Mouse (Mus musculus) testis, adult 2 months (tissue): ENCODE results near the gene Cdc42bpg. TPM values are rescaled to one million over a fixed set of nuclear protein-coding genes. Genes with fewer than 3 reads are reported as not detected.

Experiments
- H3K27ac ChIP-seq: fragments of 200-500 bp; 2 replicates; pipeline ENCODE4 v1.5.1; 2012; ENCODE audit warnings: low read depth, low read length; ENCODE audit not compliant: control insufficient read depth, insufficient read depth
- H3K27me3 ChIP-seq: fragments of 200-500 bp; 2 replicates; pipeline ENCODE4 v1.6.1; 2012; ENCODE audit warnings: mild to moderate bottlenecking, low read length, moderate library complexity; ENCODE audit not compliant: control insufficient read depth, insufficient read depth
- H3K36me3 ChIP-seq: fragments of 200-500 bp; 2 replicates; pipeline ENCODE4 v1.6.1; 2012; ENCODE audit warnings: mild to moderate bottlenecking, low read length; ENCODE audit not compliant: control insufficient read depth, insufficient read depth
- H3K4me1 ChIP-seq: fragments of 200-500 bp; 2 replicates; pipeline ENCODE4 v1.6.1; 2012; ENCODE audit warnings: low read length; ENCODE audit not compliant: control insufficient read depth, insufficient read depth
- H3K4me3 ChIP-seq: fragments of 200-500 bp; 2 replicates; pipeline ENCODE4 v1.5.1; 2012; ENCODE audit warnings: low read depth, mild to moderate bottlenecking, low read length, moderate library complexity, mixed read lengths; ENCODE audit not compliant: control insufficient read depth
- CTCF ChIP-seq: fragments of 200-500 bp; IDR thresholded peaks from 2 replicates; pipeline ENCODE4 v1.5.1; 2012; ENCODE audit warnings: low read depth, mild to moderate bottlenecking, inconsistent platforms, low read length, moderate library complexity; ENCODE audit not compliant: control insufficient read depth, insufficient read depth, insufficient replicate concordance
- POLR2A ChIP-seq: fragments of 200-500 bp; IDR thresholded peaks from 2 replicates; pipeline ENCODE4 v1.6.1; 2012; ENCODE audit warnings: low read depth, mild to moderate bottlenecking, inconsistent platforms, low read length, moderate library complexity; ENCODE audit not compliant: control insufficient read depth
- polyA plus RNA-seq: library from polyadenylated mRNA; depleted of rRNA; stranded (reverse); fragments of >200 nt; gene quantifications from 2 replicates; pipeline ENCODE4 v1.2.3, GENCODE M21; 2012

The Cdc42bpg gene
- polyA plus RNA-seq, 1 experiment: 5.4 TPM

DNA sequence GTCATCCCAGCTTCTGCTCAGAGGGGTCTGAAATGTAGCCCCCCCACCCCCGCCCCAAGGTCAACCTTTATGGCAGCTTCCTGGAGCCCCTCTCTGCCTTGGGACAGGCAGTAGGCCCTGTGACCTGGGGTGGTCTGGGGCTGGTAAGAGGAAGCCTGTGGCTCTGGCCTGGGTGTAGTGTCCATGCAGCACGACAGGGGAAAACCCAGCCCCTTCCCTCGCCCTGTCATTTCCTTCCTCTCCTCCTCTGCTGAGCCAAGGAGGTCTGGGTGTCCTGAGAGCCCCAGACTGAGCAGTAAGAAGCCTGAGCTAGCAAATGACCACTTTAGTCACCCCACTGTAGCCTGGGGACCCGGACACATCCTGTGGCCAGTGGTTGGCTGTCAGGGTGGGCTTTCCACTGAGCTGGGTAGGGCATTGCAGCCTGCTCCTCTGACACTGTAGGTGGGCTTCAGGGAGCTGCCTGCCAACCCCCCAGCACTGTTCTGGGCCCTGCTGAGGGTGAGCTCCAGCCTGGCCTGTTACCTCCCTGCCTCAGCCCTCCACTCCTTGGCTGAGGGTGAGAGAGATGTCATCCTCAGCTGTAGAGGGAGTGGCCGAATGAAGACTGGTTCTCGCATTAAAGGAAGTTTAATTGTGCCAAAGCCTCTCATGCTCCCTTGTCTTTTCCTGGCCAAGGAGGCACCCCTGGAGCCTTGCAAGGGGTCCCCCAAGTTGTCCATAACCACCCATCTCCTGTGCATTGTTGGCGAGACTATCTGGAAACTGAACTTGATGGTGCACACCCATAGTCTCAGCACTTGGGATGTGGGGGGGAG lies 6.6 kb upstream of the Cdc42bpg start:
- no peaks in the 10 kb centered on the region; the same call in 1 of the 2 replicates for H3K36me3 ChIP-seq

GRCm38 (mm10) chr19:6300402-6300841 lies 5.8 kb upstream of the Cdc42bpg start:
- Histone ChIP-seq H3K27ac (no peak overlapping the region), H3K36me3 (no peaks in the 10 kb centered on the region; the same call in 1 of the 2 replicates), H3K4me1 (peaks cover 1% of the 10 kb centered on the region), H3K4me3 (no peak overlapping the region), H3K27me3 (no peaks in the 10 kb centered on the region)
- no peak for TF ChIP-seq POLR2A
- TF ChIP-seq CTCF: no peak

More for the DNA sequence above, 6.6 kb upstream of the Cdc42bpg start:
- no peak for TF ChIP-seq CTCF
- Histone ChIP-seq H3K27ac (no peak overlapping the region), H3K4me3 (no peak overlapping the region), H3K27me3 (no peaks in the 10 kb centered on the region), H3K4me1 (no peaks in the 10 kb centered on the region; the same call in 1 of the 2 replicates)

DNA sequence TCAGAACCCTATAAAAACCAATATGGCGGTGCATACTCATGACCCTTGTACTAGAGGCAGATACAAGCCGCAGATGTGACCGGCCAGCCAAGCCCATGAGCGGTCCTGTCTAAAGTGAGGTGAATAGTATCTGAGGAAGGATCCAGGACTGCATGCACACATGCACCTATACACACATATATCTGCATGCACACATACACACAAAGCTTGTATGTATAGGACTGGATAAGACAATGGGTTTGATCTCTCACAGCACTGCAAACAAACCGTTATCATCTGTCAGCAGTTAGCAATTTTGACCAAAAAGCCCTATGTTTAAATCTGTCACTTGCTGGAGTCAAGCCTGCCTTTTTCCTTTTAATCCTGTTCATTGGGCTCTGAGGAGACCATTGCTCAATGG lies 4.1 kb upstream of the Cdc42bpg start:
- Histone ChIP-seq H3K4me1 (peaks cover 9% of the 10 kb centered on the region), H3K4me3 (no peak overlapping the region), H3K27ac (no peak overlapping the region), H3K36me3 (no peaks in the 10 kb centered on the region; the same call in 1 of the 2 replicates), H3K27me3 (no peaks in the 10 kb centered on the region)
- TF ChIP-seq CTCF (no peak), POLR2A (no peak)

- H3K36me3 ChIP-seq: no peaks in the 10 kb centered on the region
- no peak for TF ChIP-seq POLR2A
- no peak for TF ChIP-seq CTCF
- H3K27me3 ChIP-seq: no peaks in the 10 kb centered on the region
- peaks cover 9% of the 10 kb centered on the region for H3K4me1 ChIP-seq
- H3K27ac ChIP-seq: no peak overlapping the region
- no peak overlapping the region for H3K4me3 ChIP-seq
Measured at GRCm38 (mm10) chr19:6302522-6302921, 3.7 kb upstream of the Cdc42bpg start.

GRCm38 (mm10) chr19:6303831-6304230 lies 2.4 kb upstream of the Cdc42bpg start:
- Histone ChIP-seq H3K27me3 (no peaks in the 10 kb centered on the region), H3K27ac (no peak overlapping the region), H3K4me1 (peaks cover 9% of the 10 kb centered on the region), H3K36me3 (no peaks in the 10 kb centered on the region), H3K4me3 (no peak overlapping the region)
- TF ChIP-seq CTCF (no peak), POLR2A (no peak)

GRCm38 (mm10) chr19:6304787-6305516 lies 1.3 kb upstream of the Cdc42bpg start:
- peaks cover 9% of the 10 kb centered on the region for H3K4me1 ChIP-seq
- no peak overlapping the region for H3K4me3 ChIP-seq
- no peaks in the 10 kb centered on the region for H3K27me3 ChIP-seq
- H3K36me3 ChIP-seq: no peaks in the 10 kb centered on the region
- TF ChIP-seq POLR2A (no peak), CTCF (peak; percentile 80; the same call in 1 of the 2 replicates)
- H3K27ac ChIP-seq: no peak overlapping the region

DNA sequence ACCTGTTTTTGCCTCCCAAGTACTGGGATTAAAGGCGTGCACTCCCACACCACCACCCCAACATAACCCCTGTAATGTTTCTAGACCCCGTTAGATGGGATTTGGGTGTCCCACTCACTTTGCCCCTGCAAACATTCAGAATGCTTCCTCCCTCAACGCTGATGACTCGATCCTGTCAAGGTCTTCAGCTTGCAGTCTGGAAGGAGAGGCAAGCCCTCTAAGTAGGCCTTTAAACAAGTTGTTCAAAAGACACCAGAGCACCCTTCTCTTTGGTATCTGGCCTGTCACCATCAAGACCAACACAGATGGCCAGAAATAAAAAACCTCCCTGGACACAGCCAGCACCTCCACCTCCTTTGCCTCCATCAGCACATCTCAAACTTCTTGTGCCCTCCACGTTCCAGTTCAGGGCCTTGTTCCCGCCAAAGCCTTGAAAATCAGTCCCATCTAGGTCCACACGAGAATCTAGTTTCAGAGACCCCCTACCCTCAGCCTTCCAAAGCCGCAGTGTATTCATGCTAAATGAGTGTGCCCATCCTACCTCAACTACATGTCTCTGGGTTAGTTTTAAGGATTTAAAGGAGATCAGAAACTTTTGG lies 640 bp upstream of the Cdc42bpg start:
- H3K36me3 ChIP-seq: no peaks in the 10 kb centered on the region
- no peaks in the 10 kb centered on the region for H3K27me3 ChIP-seq
- TF ChIP-seq CTCF: no peak
- TF ChIP-seq POLR2A: no peak
- peak overlapping the region; percentile 88 for H3K27ac ChIP-seq
- peaks cover 9% of the 10 kb centered on the region for H3K4me1 ChIP-seq
- H3K4me3 ChIP-seq: peak overlapping the region; percentile 89
